Mouse (Mus musculus) heart, adult 2 months (tissue): ENCODE measurements around the gene Ftsj3. TPM values are rescaled to one million over a fixed set of nuclear protein-coding genes. Genes with fewer than 3 reads are reported as not detected.

ENCODE experiments used
- DNase-seq, 2 experiments: peaks; one replicate each; pipeline ENCODE4 v3.0.0; 2021
- H3K27ac ChIP-seq: fragments of 200-600 bp; 2 replicates; pipeline ENCODE4 v1.8.1; 2022
- H3K27me3 ChIP-seq: fragments of 200-500 bp; 2 replicates; pipeline ENCODE4 v1.6.1; 2012; ENCODE audit warnings: mild to moderate bottlenecking, low read length, inconsistent platforms, mixed read lengths; ENCODE audit not compliant: control insufficient read depth, insufficient read depth
- H3K36me3 ChIP-seq: fragments of 200-500 bp; 2 replicates; pipeline ENCODE4 v1.6.1; 2012; ENCODE audit warnings: low read length, inconsistent platforms; ENCODE audit not compliant: control insufficient read depth, insufficient read depth
- H3K4me1 ChIP-seq: fragments of 200-500 bp; 2 replicates; pipeline ENCODE4 v1.6.1; 2011; ENCODE audit warnings: low read length; ENCODE audit not compliant: control insufficient read depth, insufficient read depth
- H3K4me3 ChIP-seq: fragments of 200-600 bp; 2 replicates; pipeline ENCODE4 v1.8.1; 2022
- H3K79me2 ChIP-seq: fragments of 200-500 bp; replicated peaks from 2 replicates; pipeline ENCODE4 v1.6.1; 2012; ENCODE audit warnings: mild to moderate bottlenecking, inconsistent platforms, low read length, moderate library complexity, mixed read lengths; ENCODE audit not compliant: control insufficient read depth, insufficient read depth
- H3K9ac ChIP-seq: fragments of 200-500 bp; 2 replicates; pipeline ENCODE4 v1.6.1; 2012; ENCODE audit warnings: low read depth, mild to moderate bottlenecking, control low read depth, inconsistent platforms, low read length, mixed read lengths
- CTCF ChIP-seq: fragments of 200-600 bp; IDR thresholded peaks from 2 replicates; pipeline ENCODE4 v1.8.1; 2022; ENCODE audit warnings: antibody characterized with exemption, mild to moderate bottlenecking, moderate library complexity
- EP300 ChIP-seq: fragments of 200-500 bp; IDR thresholded peaks from 2 replicates; pipeline ENCODE4 v1.6.1; 2011; ENCODE audit warnings: low read depth, low read length, control low read depth; ENCODE audit not compliant: insufficient read depth
- POLR2A ChIP-seq: fragments of 200-500 bp; IDR thresholded peaks from 2 replicates; pipeline ENCODE4 v1.6.1; 2011; ENCODE audit warnings: mild to moderate bottlenecking, low read depth, low read length, control low read depth; ENCODE audit not compliant: insufficient read depth
- WGBS: fragments of 180-500 bp; shearing (Covaris S2); methylation state at CpG from one replicate; pipeline ENCODE4 v1.1.7; 2018; 5-methylcytosine and 5-hydroxymethylcytosine counted together
- intact Hi-C: fragments of 180-260 bp; cut with DNase I; formaldehyde crosslinking; loops from one replicate; pipeline ENCODE4 v1.15.1; 2025
- polyA plus RNA-seq: library from polyadenylated mRNA; depleted of rRNA; stranded (reverse); fragments of >200 nt; gene quantifications from 2 replicates; pipeline ENCODE4 v1.2.3, GENCODE M21; 2012
- total RNA-seq, 2 experiments: library from RNA; stranded (reverse); gene quantifications; 2 replicates each; pipeline ENCODE4 v1.2.3; 2021

Gene Ftsj3
- total and polyA plus RNA-seq, 3 experiments = 10.2 to 21.6 (median 20.2) TPM

- peaks cover 8% of the 10 kb centered on the region for H3K4me1 ChIP-seq
- no peak within 1 kb of the TSS for H3K4me3 ChIP-seq
- intact Hi-C loops = loop anchor here (10.0 kb wide), 1 partner anchor 508 kb away; the partner anchor contains the start of genes Cep95 and Ddx5
Observed at GRCm38 (mm10) chr11:106276454-106276853, 20.6 kb upstream of the Ftsj3 start, which contains the start of gene Tcam1. TSS of gene Tcam1 (plus strand) at chr11:106276672.

GRCm38 (mm10) chr11:106274971-106275411, 19.1 kb upstream of the Ftsj3 start:
- Histone ChIP-seq H3K9ac (no peak overlapping the region), H3K27me3 (no peaks in the 10 kb centered on the region), H3K36me3 (peaks cover 3% of the 10 kb centered on the region; the same call in 1 of the 2 replicates), H3K4me3 (no peak overlapping the region), H3K27ac (no peak overlapping the region), H3K79me2 (no peaks in the 10 kb centered on the region; the same call in 1 of the 2 replicates), H3K4me1 (peaks cover 13% of the 10 kb centered on the region)
- WGBS = 58% methylated on average over 7 of the region's 7 CpGs
- intact Hi-C loops = loop anchor here (5.0 to 10.0 kb wide), 2 partner anchors 337 to 510 kb away; partner anchors contain the start of genes Cep95, Ddx5 and Tex2
- TF ChIP-seq POLR2A = no peak
- TF ChIP-seq EP300 = no peak
- no peak for TF ChIP-seq CTCF
- DNase-seq = no peak

More at GRCm38 (mm10) chr11:106276454-106276853, 20.6 kb upstream of the Ftsj3 start, which contains the start of gene Tcam1:
- Histone ChIP-seq H3K9ac (peak within 1 kb of the TSS; percentile 37; the same call in 1 of the 2 replicates), H3K27ac (no peak within 1 kb of the TSS), H3K27me3 (no peaks in the 10 kb centered on the region), H3K36me3 (no peaks in the 10 kb centered on the region), H3K79me2 (no peaks in the 10 kb centered on the region)
- WGBS = 5% methylated on average over 25 of the region's 25 CpGs
- DNase-seq = peak; percentile 91 to 94
- TF ChIP-seq POLR2A (no peak), CTCF (peak; percentile 89), EP300 (peak; percentile 54; the same call in 1 of the 2 replicates)

DNA sequence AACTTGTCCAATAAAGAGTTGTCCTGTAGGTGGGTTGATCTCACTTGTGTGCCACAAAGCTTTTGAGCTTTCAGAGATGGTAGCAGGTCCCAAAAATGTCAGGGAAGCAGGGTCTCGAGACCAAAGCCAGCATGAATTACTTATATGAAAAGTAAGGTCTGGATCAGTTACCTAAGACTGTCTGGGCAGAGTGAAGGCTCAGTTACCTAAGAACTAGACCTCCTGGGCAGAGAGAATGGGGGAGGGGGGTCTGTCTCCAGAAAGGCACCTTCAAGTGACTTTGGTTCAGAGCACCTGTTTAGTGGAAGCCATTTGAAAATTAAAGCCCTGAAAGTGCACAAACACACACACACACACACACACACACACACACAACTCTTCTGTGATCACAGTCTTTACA, 18.5 kb upstream of the Ftsj3 start:
- no peak for TF ChIP-seq POLR2A
- TF ChIP-seq EP300 = no peak
- TF ChIP-seq CTCF = no peak
- Histone ChIP-seq H3K27me3 (no peaks in the 10 kb centered on the region), H3K36me3 (peaks cover 3% of the 10 kb centered on the region; the same call in 1 of the 2 replicates), H3K4me1 (peaks cover 14% of the 10 kb centered on the region), H3K9ac (no peak overlapping the region), H3K79me2 (no peaks in the 10 kb centered on the region; the same call in 1 of the 2 replicates), H3K4me3 (no peak overlapping the region), H3K27ac (no peak overlapping the region)
- intact Hi-C loops = loop anchor here (5.0 to 10.0 kb wide), 2 partner anchors 338 to 510 kb away; partner anchors contain the start of genes Cep95, Ddx5 and Tex2
- no peak for DNase-seq
- 88% methylated on average over 1 of the region's 1 CpGs for WGBS

- no peak overlapping the region for H3K9ac ChIP-seq
- no peak overlapping the region for H3K27ac ChIP-seq
- peaks cover 6% of the 10 kb centered on the region; the same call in 1 of the 2 replicates for H3K36me3 ChIP-seq
- H3K4me3 ChIP-seq = no peak overlapping the region
- peaks cover 16% of the 10 kb centered on the region for H3K4me1 ChIP-seq
- H3K79me2 ChIP-seq = no peaks in the 10 kb centered on the region; the same call in 1 of the 2 replicates
- DNase-seq = no peak
- TF ChIP-seq EP300 = no peak
- intact Hi-C loops = loop anchor here (2.0 to 10.0 kb wide), 3 partner anchors 57 to 511 kb away; partner anchors contain the start of genes Ccdc47, Cep95, Ddx42 and Ddx5
- no peaks in the 10 kb centered on the region for H3K27me3 ChIP-seq
- 96% methylated on average over 6 of the region's 6 CpGs for WGBS
Observed at GRCm38 (mm10) chr11:106273811-106274210, 17.9 kb upstream of the Ftsj3 start.

DNA sequence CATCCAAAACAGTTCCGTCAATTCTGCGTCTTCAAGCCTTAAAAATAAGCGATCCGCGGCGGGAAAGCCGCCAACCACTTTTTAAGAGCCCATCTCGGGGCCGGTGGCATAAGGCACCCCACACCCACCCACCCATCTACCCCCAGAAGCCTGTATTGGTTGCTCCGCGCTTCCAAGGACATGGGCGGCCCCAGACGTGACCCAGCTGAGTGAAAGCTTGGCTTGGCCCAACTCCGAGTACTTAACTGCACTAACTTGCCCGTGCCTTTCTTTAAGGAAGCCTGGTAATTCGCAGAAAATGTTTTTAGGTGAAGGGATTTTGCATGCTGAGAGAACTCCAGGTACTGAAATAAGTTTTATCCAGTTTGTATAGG, 17.4 kb upstream of the Ftsj3 start:
- 10% methylated on average over 16 of the region's 16 CpGs for WGBS
- Histone ChIP-seq H3K27me3 (no peaks in the 10 kb centered on the region), H3K4me1 (peaks cover 20% of the 10 kb centered on the region), H3K27ac (peak overlapping the region; percentile 87), H3K79me2 (no peaks in the 10 kb centered on the region; the same call in 1 of the 2 replicates), H3K36me3 (peaks cover 8% of the 10 kb centered on the region; the same call in 1 of the 2 replicates), H3K4me3 (peak overlapping the region; percentile 94), H3K9ac (peak overlapping the region; percentile 74)
- TF ChIP-seq POLR2A (no peak), EP300 (no peak), CTCF (no peak)
- no peak for DNase-seq
- intact Hi-C loops = loop anchor here (2.0 to 10.0 kb wide), 3 partner anchors 56 to 512 kb away; partner anchors contain the start of genes Ccdc47, Cep95, Ddx42 and Ddx5
